Mouse (Mus musculus) liver, embryonic 14.5 days (tissue): ENCODE data around the gene Ano7. TPM values are rescaled to one million over a fixed set of nuclear protein-coding genes. Genes with fewer than 3 reads are reported as not detected.
"Not testable (repeated sequence)": the region's sequence is repeated elsewhere in the genome, so short reads cannot be mapped to it uniquely, and the experiment has no call there.

ENCODE experiments used
- ATAC-seq: fragments of 200-750 bp; cut with Nextera tagmentation; 2 replicates; pipeline ENCODE4 v1.8.0; 2017; ENCODE audit warnings: moderate number of reproducible peaks, mild to moderate bottlenecking, moderate library complexity; ENCODE audit not compliant: insufficient read depth
- DNase-seq, 3 experiments: peaks; one replicate each; pipeline ENCODE4 v3.0.0-alpha.2; 2012 to 2013; ENCODE audit warnings: low read depth in 3 of 3, low spot score in 3 of 3
- H3K27ac ChIP-seq: fragments of 300-500 bp; sonication (generic); 2 replicates; pipeline ENCODE4 v1.5.1; 2014; ENCODE audit warnings: moderate library complexity, mild to moderate bottlenecking, control low read depth, inconsistent platforms
- H3K27me3 ChIP-seq: fragments of 300-500 bp; sonication (generic); 2 replicates; pipeline ENCODE4 v1.6.1; 2014; ENCODE audit warnings: mild to moderate bottlenecking, low read length, moderate library complexity; ENCODE audit not compliant: control insufficient read depth, insufficient read depth
- H3K36me3 ChIP-seq: fragments of 300-500 bp; sonication (generic); replicated peaks from 2 replicates; pipeline ENCODE4 v1.6.1; 2014; ENCODE audit warnings: low read depth; ENCODE audit not compliant: control insufficient read depth, insufficient read depth
- H3K4me1 ChIP-seq, 2 experiments: fragments of 200-500 bp in 1 of 2; fragments of 300-500 bp in 1 of 2; sonication (generic) in 1 of 2; replicated peaks; 2 replicates each; pipeline ENCODE4 v1.6.1; 2012 to 2014; ENCODE audit warnings: antibody characterized with exemption in 1 of 2, inconsistent platforms in 1 of 2, low read length in 1 of 2; ENCODE audit not compliant: control insufficient read depth in 2 of 2, insufficient read depth in 2 of 2
- H3K4me2 ChIP-seq: fragments of 300-500 bp; sonication (generic); 2 replicates; pipeline ENCODE4 v1.6.1; 2014; ENCODE audit warnings: low read depth, mild to moderate bottlenecking, control low read depth, moderate library complexity
- H3K4me3 ChIP-seq, 2 experiments: fragments of 200-500 bp in 1 of 2; fragments of 300-500 bp in 1 of 2; sonication (generic) in 1 of 2; 2 replicates each; pipeline ENCODE4 v1.5.1; 2012 to 2014; ENCODE audit warnings: low read depth in 2 of 2, low read length in 2 of 2, mild to moderate bottlenecking in 2 of 2, control low read depth in 1 of 2, inconsistent platforms in 1 of 2, moderate library complexity in 1 of 2; ENCODE audit not compliant: insufficient read depth in 1 of 2
- H3K9ac ChIP-seq: fragments of 300-500 bp; sonication (generic); replicated peaks from 2 replicates; pipeline ENCODE4 v1.6.1; 2014; ENCODE audit warnings: mild to moderate bottlenecking, control low read depth, moderate library complexity
- H3K9me3 ChIP-seq: fragments of 300-500 bp; sonication (generic); 2 replicates; pipeline ENCODE4 v1.6.1; 2016; ENCODE audit warnings: low read length, mixed read lengths; ENCODE audit not compliant: control insufficient read depth
- CTCF ChIP-seq: IDR thresholded peaks from 2 replicates; pipeline ENCODE4 v1.5.1; 2016; ENCODE audit warnings: antibody characterized with exemption, low read depth, control low read depth
- EP300 ChIP-seq: IDR thresholded peaks from 2 replicates; pipeline ENCODE4 v1.6.1; 2016; ENCODE audit warnings: antibody characterized with exemption, low read depth
- WGBS: fragments of 180-500 bp; shearing (Covaris S2); extraction: QIAGEN DNeasy Blood & Tissue Kit; methylation state at CpG from one replicate; pipeline ENCODE4 v1.1.7; 2014; ENCODE audit not compliant: insufficient replicate concordance; 5-methylcytosine and 5-hydroxymethylcytosine counted together
- microRNA-seq: library from miRNA; unstranded; fragments of <30 nt; microRNA quantifications from one replicate; pipeline ENCODE4, GENCODE M21; 2016
- polyA plus RNA-seq, 2 experiments: library from polyadenylated mRNA; depleted of rRNA in 1 of 2; stranded (reverse) in 1 of 2; unstranded in 1 of 2; fragments of >200 nt; fragmentation: Nextera tagmentation in 1 of 2; extraction: Ambion mirVana in 1 of 2; gene quantifications; 2 replicates each; pipeline versions ENCODE4 v1.2.1 to v1.2.3; 2012 to 2014

Gene Ano7
- polyA plus RNA-seq, 2 experiments: 0.11 to 0.14 TPM

DNA sequence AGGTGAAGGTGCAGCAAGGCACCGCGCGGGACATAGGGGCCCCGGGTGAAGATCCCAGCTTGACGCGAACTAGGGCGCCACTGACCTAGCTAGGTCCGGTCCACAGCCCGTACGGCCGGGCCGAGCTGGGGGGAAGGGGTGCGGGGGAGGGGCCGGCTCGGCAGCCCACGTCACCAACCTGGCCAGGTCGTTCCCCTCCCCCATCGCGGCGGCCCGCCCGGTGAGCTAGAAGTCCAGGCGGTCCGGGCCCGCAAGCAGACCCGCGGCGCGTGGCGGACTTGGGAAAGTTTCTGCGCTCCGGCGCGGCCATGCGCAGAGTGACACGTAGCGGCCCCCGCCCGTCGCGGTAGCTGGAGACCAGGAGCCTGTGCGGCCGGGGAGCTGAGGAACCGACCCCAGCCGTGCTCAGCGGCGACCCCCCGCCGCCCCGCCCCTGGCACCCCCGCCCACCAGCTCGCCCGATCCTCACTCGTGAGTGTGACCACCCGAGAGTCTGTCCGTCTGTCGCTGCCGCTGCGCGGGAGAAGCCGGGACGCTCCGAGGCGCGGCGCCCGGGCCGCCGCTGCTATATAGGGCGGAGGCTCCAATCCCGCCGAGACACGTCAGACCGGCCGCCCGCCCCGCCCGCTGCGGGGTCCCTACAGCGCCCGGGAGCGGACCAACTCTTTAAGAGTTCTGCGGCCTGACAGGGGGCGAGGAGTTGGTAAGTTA lies 71.5 kb downstream of the Ano7 start:
- Histone ChIP-seq H3K4me1 (peaks cover 10 to 27% of the 10 kb centered on the region in 2 experiments), H3K4me3 (peak overlapping the region; percentile 74 to 97), H3K4me2 (peak overlapping the region; percentile 62), H3K36me3 (peaks cover 6% of the 10 kb centered on the region), H3K9me3 (no peaks in the 10 kb centered on the region), H3K27ac (peak overlapping the region; percentile 61), H3K9ac (peak overlapping the region; percentile 85), H3K27me3 (no peaks in the 10 kb centered on the region)
- ATAC-seq: peak; percentile 90
- WGBS: under 1% methylated on average over 84 of the region's 84 CpGs
- DNase-seq: peak; percentile 53 to 61 (median 57)
- TF ChIP-seq EP300: no peak
- no peak for TF ChIP-seq CTCF

DNA sequence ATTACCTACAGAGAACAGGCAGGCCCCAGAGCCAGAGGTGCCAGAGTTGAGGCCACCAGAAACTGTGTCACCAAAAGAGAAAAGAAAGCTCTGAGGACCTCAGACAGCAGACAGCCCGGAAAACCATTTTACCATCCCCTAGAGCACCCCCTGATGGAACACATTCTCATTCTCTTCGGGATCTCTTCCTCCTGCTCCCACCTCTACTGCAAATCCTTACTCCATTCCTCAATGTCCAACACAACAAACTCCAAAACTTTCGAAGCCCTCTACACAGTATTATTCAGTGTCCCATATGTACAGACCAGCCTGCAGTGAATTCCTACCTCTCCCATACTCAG lies 72.1 kb downstream of the Ano7 start:
- H3K27ac ChIP-seq: peak overlapping the region; percentile 61
- peak overlapping the region; percentile 85 for H3K9ac ChIP-seq
- peak; percentile 25; the same call in 1 of the 2 replicates for ATAC-seq
- H3K4me2 ChIP-seq: peak overlapping the region; percentile 62
- no peak for TF ChIP-seq EP300
- no peak for TF ChIP-seq CTCF
- no peaks in the 10 kb centered on the region for H3K27me3 ChIP-seq
- H3K36me3 ChIP-seq: 0 out of 2 replicates have a peak, but pooled peaks cover 2% of the 10 kb centered on the region
- DNase-seq: no peak
- peak overlapping the region; percentile 74 to 97 for H3K4me3 ChIP-seq
- H3K4me1 ChIP-seq: peaks cover 10 to 27% of the 10 kb centered on the region in 2 experiments
- WGBS: 19% methylated on average over 3 of the region's 3 CpGs
- no peaks in the 10 kb centered on the region for H3K9me3 ChIP-seq

DNA sequence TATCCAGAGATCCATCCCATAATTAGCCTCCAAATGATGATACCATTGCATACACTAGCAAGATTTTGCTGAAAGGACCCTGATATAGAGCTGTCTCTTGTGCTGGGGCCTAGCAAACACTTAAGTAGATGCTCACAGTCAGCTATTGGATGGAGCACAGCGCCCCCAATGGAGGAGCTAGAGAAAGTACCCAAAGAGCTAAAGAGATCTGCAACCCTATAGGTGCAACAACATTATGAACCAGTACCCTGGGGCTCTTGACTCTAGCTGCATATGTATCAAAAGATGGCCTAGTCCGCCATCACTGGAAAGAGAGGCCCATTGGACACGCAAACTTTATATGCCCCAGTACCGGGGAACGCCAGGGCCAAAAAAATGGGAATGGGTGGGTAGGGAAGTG lies 76.4 kb downstream of the Ano7 start:
- H3K9me3 ChIP-seq, H3K4me2 ChIP-seq, H3K27ac ChIP-seq, ATAC-seq, H3K36me3 ChIP-seq, H3K9ac ChIP-seq, H3K27me3 ChIP-seq, DNase-seq, H3K4me3 ChIP-seq: not testable (repeated sequence)
- 72% methylated on average over 5 of the region's 5 CpGs for WGBS
- TF ChIP-seq CTCF: peak; percentile 35
- H3K4me1 ChIP-seq: peaks cover 5 to 13% of the 10 kb centered on the region in 2 experiments

DNA sequence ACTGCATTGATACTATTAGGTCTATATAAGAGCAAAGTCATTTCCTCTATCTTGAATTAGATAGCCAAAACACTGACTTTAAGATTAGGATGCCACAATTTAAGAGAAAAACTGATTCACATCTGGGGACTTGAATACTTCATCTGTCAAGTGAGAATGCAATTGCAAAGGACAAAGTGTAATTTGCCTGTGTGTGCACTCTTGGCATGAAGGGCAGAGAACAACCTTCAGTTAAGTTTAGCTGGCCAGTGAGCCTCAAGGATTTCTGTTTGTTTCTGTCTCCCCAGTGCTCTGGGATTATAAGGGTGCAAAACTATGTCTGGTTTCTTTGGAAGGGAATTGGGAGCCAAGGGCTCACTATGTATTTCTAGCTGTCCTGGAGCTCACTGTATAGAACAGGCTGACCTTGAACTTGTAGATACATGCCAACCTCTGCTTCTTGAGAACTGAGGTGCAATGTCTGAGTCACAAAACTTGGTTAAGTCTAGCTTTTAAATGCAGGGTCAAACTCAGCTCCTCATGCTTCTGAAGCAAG lies 80.1 kb downstream of the Ano7 start:
- no peak overlapping the region for H3K9ac ChIP-seq
- peaks cover 0 to 2% of the 10 kb centered on the region in 2 experiments; a peak in 1 of 4 replicates for H3K4me1 ChIP-seq
- H3K9me3 ChIP-seq: no peaks in the 10 kb centered on the region
- H3K27me3 ChIP-seq: no peaks in the 10 kb centered on the region
- TF ChIP-seq EP300 (no peak), CTCF (no peak)
- ATAC-seq (no peak), DNase-seq (no peak)
- H3K4me2 ChIP-seq: no peak overlapping the region
- no peaks in the 10 kb centered on the region for H3K36me3 ChIP-seq
- no peak overlapping the region for H3K4me3 ChIP-seq
- H3K27ac ChIP-seq: no peak overlapping the region

Small RNA genes within 50 kb of the gene (microRNA-seq; reads per million reads assigned to microRNA genes)
- gene Mir6345 (not detected), gene Mir6902 (not detected)

Other genes starting within 250 kb of the Ano7 start
- gene Agxt, start 238.7 kb upstream of the Ano7 start, polyA plus RNA-seq (2012; rRNA removed): 2.5 and 3.0 TPM in 2 replicates
- gene Agxt, start 238.7 kb upstream of the Ano7 start, polyA plus RNA-seq (2014; fragmentation: Nextera tagmentation; extraction: Ambion mirVana): 8.4 and 9.4 TPM in 2 replicates
- gene 2310007B03Rik, start 213.0 kb upstream of the Ano7 start, polyA plus RNA-seq (2012; rRNA removed): 0.07 and 0.11 TPM in 2 replicates
- 0.09 and 0.21 TPM in 2 replicates for gene 2310007B03Rik, start 213.0 kb upstream of the Ano7 start, polyA plus RNA-seq (2014; fragmentation: Nextera tagmentation; extraction: Ambion mirVana)
- 0.01 and 0.02 TPM in 2 replicates for gene Crocc2, start 205.2 kb upstream of the Ano7 start, polyA plus RNA-seq (2012; rRNA removed)
- gene Crocc2, start 205.2 kb upstream of the Ano7 start, polyA plus RNA-seq (2014; fragmentation: Nextera tagmentation; extraction: Ambion mirVana): not detected in 2 replicates
- 0.16 and 0.25 TPM in 2 replicates for gene Sned1, start 138.1 kb upstream of the Ano7 start, polyA plus RNA-seq (2012; rRNA removed)
- 0.06 and 0.25 TPM in 2 replicates for gene Sned1, start 138.1 kb upstream of the Ano7 start, polyA plus RNA-seq (2014; fragmentation: Nextera tagmentation; extraction: Ambion mirVana)
- 6.4 and 7.6 TPM in 2 replicates for gene Mterf4, start 68.0 kb upstream of the Ano7 start, polyA plus RNA-seq (2012; rRNA removed)
- gene Mterf4, start 68.0 kb upstream of the Ano7 start, polyA plus RNA-seq (2014; fragmentation: Nextera tagmentation; extraction: Ambion mirVana): 7.7 and 8.0 TPM in 2 replicates
- gene Ppp1r7, start 31.1 kb upstream of the Ano7 start, polyA plus RNA-seq (2012; rRNA removed): 3.1 and 6.9 TPM in 2 replicates
- 33.2 and 33.8 TPM in 2 replicates for gene Ppp1r7, start 31.1 kb upstream of the Ano7 start, polyA plus RNA-seq (2014; fragmentation: Nextera tagmentation; extraction: Ambion mirVana)
- gene Pask, start 30.4 kb upstream of the Ano7 start, polyA plus RNA-seq (2012; rRNA removed): 5.1 and 6.3 TPM in 2 replicates
- gene Pask, start 30.4 kb upstream of the Ano7 start, polyA plus RNA-seq (2014; fragmentation: Nextera tagmentation; extraction: Ambion mirVana): 5.4 and 6.1 TPM in 2 replicates
- gene Hdlbp, start 104.9 kb downstream of the Ano7 start, polyA plus RNA-seq (2012; rRNA removed): 30.9 and 47.2 TPM in 2 replicates
- gene Hdlbp, start 104.9 kb downstream of the Ano7 start, polyA plus RNA-seq (2014; fragmentation: Nextera tagmentation; extraction: Ambion mirVana): 59.3 and 61.6 TPM in 2 replicates
- 0.61 TPM in 2 replicates for gene Farp2, start 138.1 kb downstream of the Ano7 start, polyA plus RNA-seq (2012; rRNA removed)
- 1.2 and 1.3 TPM in 2 replicates for gene Farp2, start 138.1 kb downstream of the Ano7 start, polyA plus RNA-seq (2014; fragmentation: Nextera tagmentation; extraction: Ambion mirVana)